Mouse (Mus musculus) B cell, adult (primary cell): ENCODE data around the gene Gna14. TPM values are rescaled to one million over a fixed set of nuclear protein-coding genes. Genes with fewer than 3 reads are reported as not detected.

ENCODE experiments used
- total RNA-seq: library from RNA; stranded (reverse); gene quantifications from 4 replicates; pipeline ENCODE4 v1.2.4, GENCODE M21; 2023; ENCODE audit not compliant: inconsistent age

Gene Gna14
- not detected in 4 replicates for total RNA-seq

GRCm38 (mm10) chr19:16435531-16436231, at the start of gene Gna14:
Gene Gna14 (plus strand): TSS chr19:16435762.

